In genomic region chr8:71385212-71385835, GRCm38 (mm10) we compare ENCODE assay signal across 17 mouse cellular contexts. TPM values are rescaled to one million over a fixed set of nuclear protein-coding genes. Genes with fewer than 3 reads are reported as not detected.
A peak's percentile ranks its signal among the peaks of the same experiment; 100 is the strongest.
DNase-seq lines count a peak whose midpoint lies in the region; ATAC-seq and TF ChIP-seq lines count a peak whose summit lies in the region.
"Had no signal": no experiment of that assay in that cellular context is flagged by ENCODE, and none has a peak within 500 bp of the region (broad histone marks: within the 10 kb centered on the region; RNA-seq: fewer than 3 reads in every experiment).

No protein-coding gene starts in this region.

- H3K9ac ChIP-seq in intestine, postnatal 0 days (ENCODE audit: low read depth, low read length): no peak overlapping the region
- H3K9ac ChIP-seq in intestine, embryonic 16.5 days (ENCODE audit: low read depth, low read length): no peak overlapping the region
- H3K9ac ChIP-seq in midbrain, embryonic 14.5 days (replicated peaks; ENCODE audit: low read length): no peak overlapping the region
- no peak overlapping the region for H3K9ac ChIP-seq in MEL (ENCODE audit: control insufficient read depth, low read depth, low read length, poor library complexity, severe bottlenecking)
- H3K9ac ChIP-seq: intestine, embryonic 15.5 days; lung, embryonic 15.5 days had no signal

- WGBS in intestine, postnatal 0 days: 70% methylated on average over 12 of the region's 12 CpGs
- 64% methylated on average over 12 of the region's 12 CpGs for WGBS in intestine, embryonic 16.5 days
- WGBS in midbrain, embryonic 10.5 days: 71% methylated on average over 12 of the region's 12 CpGs
- 80% methylated on average over 12 of the region's 12 CpGs for WGBS in midbrain, embryonic 14.5 days
- 80% methylated on average over 12 of the region's 12 CpGs for WGBS in small intestine, adult 2 months
- 72% methylated on average over 12 of the region's 12 CpGs for WGBS in lung, adult 2 months

- peak; percentile 56 for TF ChIP-seq CTCF in intestine, postnatal 0 days (IDR thresholded peaks at IDR 0.05; ENCODE audit: low read depth)
- peak; percentile 24 to 61 (median 41); a peak in 5 of 6 replicates for TF ChIP-seq CTCF in MEL (IDR thresholded peaks at IDR 0.05 in 2 of 3, conservative IDR thresholded peaks at IDR 0.05 in 1 of 3; ENCODE audit: control insufficient read depth in 1 of 3, insufficient read depth in 1 of 3, low read depth in 2 of 3, low read length in 3 of 3, poor library complexity in 1 of 3, severe bottlenecking in 1 of 3)
- peak; percentile 44; the same call in 1 of the 2 replicates for TF ChIP-seq CTCF in small intestine, adult 2 months (IDR thresholded peaks at IDR 0.05; ENCODE audit: extremely low read depth, insufficient read length, insufficient replicate concordance, low read depth, low read length)
- TF ChIP-seq CTCF in lung, adult 2 months (IDR thresholded peaks at IDR 0.05; ENCODE audit: insufficient read depth, low read length): no peak

- TF ChIP-seq EP300 in MEL (IDR thresholded peaks at IDR 0.05; ENCODE audit: low read depth in 1 of 2, low read length in 2 of 2): no peak

- no peaks in the 10 kb centered on the region for H3K9me3 ChIP-seq in intestine, postnatal 0 days (ENCODE audit: control insufficient read depth)
- no peaks in the 10 kb centered on the region for H3K9me3 ChIP-seq in intestine, embryonic 16.5 days (ENCODE audit: control insufficient read depth, low read length)
- no peaks in the 10 kb centered on the region for H3K9me3 ChIP-seq in midbrain, embryonic 10.5 days (replicated peaks)
- H3K9me3 ChIP-seq in midbrain, embryonic 14.5 days (ENCODE audit: control insufficient read depth, low read length): no peaks in the 10 kb centered on the region
- no peaks in the 10 kb centered on the region for H3K9me3 ChIP-seq in MEL (replicated peaks; ENCODE audit: insufficient read depth, low read length)
- H3K9me3 ChIP-seq: G1E; intestine, embryonic 15.5 days; lung, embryonic 15.5 days had no signal

- no peak for DNase-seq in midbrain, embryonic 10.5 days (ENCODE audit: low spot score)
- no peak for DNase-seq in midbrain, embryonic 14.5 days
- peak; percentile 46 for DNase-seq in MEL (ENCODE audit: low read depth, low spot score)
- no peak for DNase-seq in lung, adult 2 months
- DNase-seq in urinary bladder, adult 18-20 months (ENCODE audit: low spot score in 2 of 2): no peak
- DNase-seq: cerebellum, postnatal 36 days; gastrocnemius, postnatal 25 days; thymus, postnatal 36 days had no signal

- peak; percentile 32 for TF ChIP-seq RAD21 in MEL (IDR thresholded peaks at IDR 0.05; ENCODE audit: low read depth, low read length)

- no peaks in the 10 kb centered on the region for H3K36me3 ChIP-seq in intestine, postnatal 0 days (ENCODE audit: control insufficient read depth, insufficient read depth)
- no peaks in the 10 kb centered on the region for H3K36me3 ChIP-seq in intestine, embryonic 16.5 days (ENCODE audit: control insufficient read depth, insufficient read depth, low read length)
- no peaks in the 10 kb centered on the region for H3K36me3 ChIP-seq in midbrain, embryonic 10.5 days
- no peaks in the 10 kb centered on the region for H3K36me3 ChIP-seq in midbrain, embryonic 14.5 days (ENCODE audit: control insufficient read depth, insufficient read depth, low read length)
- peaks cover 0 to 2% of the 10 kb centered on the region in 2 experiments; a peak in 1 of 4 replicates for H3K36me3 ChIP-seq in MEL (ENCODE audit: control insufficient read depth in 1 of 2, insufficient read depth in 2 of 2, low read length in 2 of 2)
- H3K36me3 ChIP-seq in small intestine, adult 2 months (ENCODE audit: control insufficient read depth, insufficient read depth, low read length): no peaks in the 10 kb centered on the region
- H3K36me3 ChIP-seq: G1E; intestine, embryonic 15.5 days; lung, embryonic 15.5 days had no signal

- no peak overlapping the region for H3K4me3 ChIP-seq in intestine, postnatal 0 days (ENCODE audit: low read depth, low read length)
- H3K4me3 ChIP-seq in intestine, embryonic 16.5 days (ENCODE audit: low read length): no peak overlapping the region
- H3K4me3 ChIP-seq in midbrain, embryonic 10.5 days: peak overlapping the region; percentile 14; the same call in 1 of the 2 replicates
- no peak overlapping the region for H3K4me3 ChIP-seq in midbrain, embryonic 14.5 days (replicated peaks; ENCODE audit: low read depth, low read length)
- H3K4me3 ChIP-seq in MEL (ENCODE audit: control insufficient read depth in 1 of 2, insufficient read depth in 1 of 2, low read depth in 2 of 2, low read length in 2 of 2): no peak overlapping the region
- H3K4me3 ChIP-seq in small intestine, adult 2 months (ENCODE audit: low read depth, low read length): no peak overlapping the region
- no peak overlapping the region for H3K4me3 ChIP-seq in lung, adult 2 months (replicated peaks; ENCODE audit: extremely low read depth, low read depth, low read length)
- H3K4me3 ChIP-seq: intestine, embryonic 15.5 days; lung, embryonic 15.5 days had no signal

- H3K4me2 ChIP-seq in intestine, postnatal 0 days (replicated peaks; ENCODE audit: low read depth): no peak overlapping the region
- H3K4me2 ChIP-seq in intestine, embryonic 16.5 days (ENCODE audit: low read depth, low read length): no peak overlapping the region
- no peak overlapping the region for H3K4me2 ChIP-seq in midbrain, embryonic 14.5 days (ENCODE audit: low read length)
- H3K4me2 ChIP-seq: intestine, embryonic 15.5 days; lung, embryonic 15.5 days had no signal

- H3K4me1 ChIP-seq in intestine, postnatal 0 days (replicated peaks; ENCODE audit: control insufficient read depth, insufficient read depth, low read length): peaks cover 8% of the 10 kb centered on the region
- H3K4me1 ChIP-seq in intestine, embryonic 16.5 days (ENCODE audit: control insufficient read depth, insufficient read depth, low read length): peaks cover 18% of the 10 kb centered on the region; the same call in 1 of the 2 replicates
- H3K4me1 ChIP-seq in midbrain, embryonic 10.5 days: peaks cover 49% of the 10 kb centered on the region
- H3K4me1 ChIP-seq in midbrain, embryonic 14.5 days (ENCODE audit: control insufficient read depth, insufficient read depth, low read length): peaks cover 25% of the 10 kb centered on the region
- H3K4me1 ChIP-seq in MEL (ENCODE audit: control insufficient read depth in 1 of 2, insufficient read depth in 2 of 2, low read length in 2 of 2): peaks cover 0 to 12% of the 10 kb centered on the region in 2 experiments; a peak in 3 of 4 replicates
- peaks cover 17% of the 10 kb centered on the region for H3K4me1 ChIP-seq in small intestine, adult 2 months (ENCODE audit: control insufficient read depth, insufficient read depth, insufficient read length, low read length)
- H3K4me1 ChIP-seq in lung, adult 2 months (ENCODE audit: control insufficient read depth, insufficient read depth, low read length): peaks cover 15% of the 10 kb centered on the region

- peaks cover 10% of the 10 kb centered on the region for H3K79me2 ChIP-seq in MEL (ENCODE audit: control insufficient read depth, insufficient read depth, low read length, poor library complexity)

- TF ChIP-seq POLR2A in MEL (IDR thresholded peaks at IDR 0.05; ENCODE audit: control insufficient read depth in 1 of 2, insufficient read depth in 1 of 2, low read depth in 1 of 2, low read length in 2 of 2, poor library complexity in 1 of 2): no peak
- TF ChIP-seq POLR2A in small intestine, adult 2 months (IDR thresholded peaks at IDR 0.05; ENCODE audit: low read depth, low read length): no peak
- no peak for TF ChIP-seq POLR2A in lung, adult 2 months (IDR thresholded peaks at IDR 0.05; ENCODE audit: borderline replicate concordance, extremely low read depth, low read depth, low read length)

- no peak overlapping the region for H3K27ac ChIP-seq in intestine, postnatal 0 days (ENCODE audit: low read depth, low read length)
- H3K27ac ChIP-seq in intestine, embryonic 16.5 days (ENCODE audit: low read length): no peak overlapping the region
- peak overlapping the region; percentile 99 for H3K27ac ChIP-seq in midbrain, embryonic 10.5 days (replicated peaks)
- H3K27ac ChIP-seq in midbrain, embryonic 14.5 days (replicated peaks; ENCODE audit: low read depth, low read length): no peak overlapping the region
- H3K27ac ChIP-seq in MEL (ENCODE audit: control insufficient read depth, low read depth, low read length): no peak overlapping the region
- H3K27ac ChIP-seq in small intestine, adult 2 months (ENCODE audit: insufficient read depth, low read depth, low read length): no peak overlapping the region
- H3K27ac ChIP-seq: intestine, embryonic 15.5 days; lung, embryonic 15.5 days had no signal

- H3K27me3 ChIP-seq in intestine, postnatal 0 days (replicated peaks; ENCODE audit: control insufficient read depth, insufficient read depth, low read length): no peaks in the 10 kb centered on the region
- no peaks in the 10 kb centered on the region for H3K27me3 ChIP-seq in intestine, embryonic 16.5 days (replicated peaks; ENCODE audit: control insufficient read depth, insufficient read depth, low read length)
- no peaks in the 10 kb centered on the region for H3K27me3 ChIP-seq in midbrain, embryonic 10.5 days (ENCODE audit: low read depth, poor library complexity, severe bottlenecking)
- H3K27me3 ChIP-seq in midbrain, embryonic 14.5 days (ENCODE audit: control insufficient read depth, insufficient read depth, low read length): no peaks in the 10 kb centered on the region
- no peaks in the 10 kb centered on the region for H3K27me3 ChIP-seq in MEL (ENCODE audit: control insufficient read depth in 1 of 2, insufficient read depth in 2 of 2, low read length in 2 of 2)
- no peaks in the 10 kb centered on the region for H3K27me3 ChIP-seq in small intestine, adult 2 months (ENCODE audit: control insufficient read depth, insufficient read depth, low read length)
- H3K27me3 ChIP-seq: intestine, embryonic 15.5 days; lung, embryonic 15.5 days had no signal

- ATAC-seq in intestine, postnatal 0 days: no peak
- no peak for ATAC-seq in intestine, embryonic 16.5 days
- no peak for ATAC-seq in midbrain, embryonic 14.5 days (ENCODE audit: low FRiP score, low TSS enrichment)
- ATAC-seq: activated CD4-positive, CD25-positive, alpha-beta regulatory T cell, adult 4 months; intestine, embryonic 15.5 days had no signal

RNA-seq across cellular contexts. Expression of gene Nr2f6, which starts 3.6 kb away (rescaled TPM):
- 58.3 and 58.5 TPM in 2 replicates for polyA plus RNA-seq in intestine, postnatal 0 days (2015; fragmentation: Nextera tagmentation; extraction: Ambion mirVana)
- polyA plus RNA-seq in intestine, embryonic 16.5 days (2015; fragmentation: Nextera tagmentation; extraction: Ambion mirVana): 35.8 and 51.1 TPM in 2 replicates
- polyA plus RNA-seq in midbrain, embryonic 10.5 days (2016; fragmentation: Nextera tagmentation; extraction: Ambion mirVana): 74.7 and 110 TPM in 2 replicates
- polyA plus RNA-seq in midbrain, embryonic 14.5 days (2014; fragmentation: Nextera tagmentation; extraction: Ambion mirVana): 24.9 and 29.4 TPM in 2 replicates
- 29.6 and 30.5 TPM in 2 replicates for total RNA-seq in MEL (2012; rRNA removed)
- 10 to 100 TPM in 1 of 2 experiments, not detected in 1; 48.3 TPM for polyA plus RNA-seq in MEL (2012; ENCODE audit: insufficient read depth in 1 of 2, insufficient read length in 2 of 2, low read depth in 1 of 2, low replicate concordance in 2 of 2, missing spikeins in 1 of 2)
- 233 and 448 TPM in 2 replicates for polyA plus RNA-seq in small intestine, adult 2 months (2012; rRNA removed)
- 133 and 205 TPM in 2 replicates for polyA plus RNA-seq in lung, adult 2 months (2012; rRNA removed)

RNA-seq across cellular contexts. Expression of gene Ushbp1, which starts 10.3 kb away (rescaled TPM):
- 4.1 and 4.9 TPM in 2 replicates for polyA plus RNA-seq in intestine, postnatal 0 days (2015; fragmentation: Nextera tagmentation; extraction: Ambion mirVana)
- polyA plus RNA-seq in intestine, embryonic 16.5 days (2015; fragmentation: Nextera tagmentation; extraction: Ambion mirVana): 10.8 and 10.9 TPM in 2 replicates
- polyA plus RNA-seq in midbrain, embryonic 10.5 days (2016; fragmentation: Nextera tagmentation; extraction: Ambion mirVana): 5.0 and 6.3 TPM in 2 replicates
- 3.5 and 5.7 TPM in 2 replicates for polyA plus RNA-seq in midbrain, embryonic 14.5 days (2014; fragmentation: Nextera tagmentation; extraction: Ambion mirVana)
- 0.04 TPM in 1 of 2 replicates, not detected in the other for total RNA-seq in MEL (2012; rRNA removed)
- polyA plus RNA-seq in MEL (2012; ENCODE audit: insufficient read depth in 1 of 2, insufficient read length in 2 of 2, low read depth in 1 of 2, low replicate concordance in 2 of 2, missing spikeins in 1 of 2): under 1 TPM in 1 of 2 experiments, not detected in 1; 0.07 TPM
- 5.8 and 7.8 TPM in 2 replicates for polyA plus RNA-seq in small intestine, adult 2 months (2012; rRNA removed)
- 155 and 170 TPM in 2 replicates for polyA plus RNA-seq in lung, adult 2 months (2012; rRNA removed)
- total RNA-seq: hematopoietic stem cell, adult 5-6 weeks; megakaryocyte-erythroid progenitor cell, adult 5-6 weeks had no signal

RNA-seq across cellular contexts. Expression of gene Babam1, which starts 11.3 kb away (rescaled TPM):
- polyA plus RNA-seq in intestine, postnatal 0 days (2015; fragmentation: Nextera tagmentation; extraction: Ambion mirVana): 66.8 and 68.6 TPM in 2 replicates
- polyA plus RNA-seq in intestine, embryonic 16.5 days (2015; fragmentation: Nextera tagmentation; extraction: Ambion mirVana): 84.7 and 86.9 TPM in 2 replicates
- 112 TPM in 2 replicates for polyA plus RNA-seq in midbrain, embryonic 10.5 days (2016; fragmentation: Nextera tagmentation; extraction: Ambion mirVana)
- polyA plus RNA-seq in midbrain, embryonic 14.5 days (2014; fragmentation: Nextera tagmentation; extraction: Ambion mirVana): 78.3 and 88.4 TPM in 2 replicates
- total RNA-seq in MEL (2012; rRNA removed): 54.5 and 59.6 TPM in 2 replicates
- 100 to 1,000 TPM in 1 of 2 experiments, not detected in 1; 132 TPM for polyA plus RNA-seq in MEL (2012; ENCODE audit: insufficient read depth in 1 of 2, insufficient read length in 2 of 2, low read depth in 1 of 2, low replicate concordance in 2 of 2, missing spikeins in 1 of 2)
- polyA plus RNA-seq in small intestine, adult 2 months (2012; rRNA removed): 64.5 and 119 TPM in 2 replicates
- polyA plus RNA-seq in lung, adult 2 months (2012; rRNA removed): 120 and 145 TPM in 2 replicates

RNA-seq across cellular contexts. Expression of gene Ocel1, which starts 14.2 kb away (rescaled TPM):
- 20.0 and 20.5 TPM in 2 replicates for polyA plus RNA-seq in intestine, postnatal 0 days (2015; fragmentation: Nextera tagmentation; extraction: Ambion mirVana)
- polyA plus RNA-seq in intestine, embryonic 16.5 days (2015; fragmentation: Nextera tagmentation; extraction: Ambion mirVana): 6.3 and 8.5 TPM in 2 replicates
- 4.9 and 6.1 TPM in 2 replicates for polyA plus RNA-seq in midbrain, embryonic 10.5 days (2016; fragmentation: Nextera tagmentation; extraction: Ambion mirVana)
- polyA plus RNA-seq in midbrain, embryonic 14.5 days (2014; fragmentation: Nextera tagmentation; extraction: Ambion mirVana): 4.2 and 4.3 TPM in 2 replicates
- total RNA-seq in MEL (2012; rRNA removed): 14.1 and 18.3 TPM in 2 replicates
- 10 to 100 TPM in 1 of 2 experiments, not detected in 1; 16.2 TPM for polyA plus RNA-seq in MEL (2012; ENCODE audit: insufficient read depth in 1 of 2, insufficient read length in 2 of 2, low read depth in 1 of 2, low replicate concordance in 2 of 2, missing spikeins in 1 of 2)
- 19.7 and 70.3 TPM in 2 replicates for polyA plus RNA-seq in small intestine, adult 2 months (2012; rRNA removed)
- 16.9 and 21.1 TPM in 2 replicates for polyA plus RNA-seq in lung, adult 2 months (2012; rRNA removed)

RNA-seq across cellular contexts. Expression of gene Use1, which starts 18.7 kb away (rescaled TPM):
- polyA plus RNA-seq in intestine, postnatal 0 days (2015; fragmentation: Nextera tagmentation; extraction: Ambion mirVana): 98.4 and 106 TPM in 2 replicates
- polyA plus RNA-seq in intestine, embryonic 16.5 days (2015; fragmentation: Nextera tagmentation; extraction: Ambion mirVana): 89.5 and 95.8 TPM in 2 replicates
- polyA plus RNA-seq in midbrain, embryonic 10.5 days (2016; fragmentation: Nextera tagmentation; extraction: Ambion mirVana): 68.5 and 74.3 TPM in 2 replicates
- polyA plus RNA-seq in midbrain, embryonic 14.5 days (2014; fragmentation: Nextera tagmentation; extraction: Ambion mirVana): 121 TPM in 2 replicates
- total RNA-seq in MEL (2012; rRNA removed): 91.9 and 107 TPM in 2 replicates
- 100 to 1,000 TPM in 1 of 2 experiments, not detected in 1; 117 TPM for polyA plus RNA-seq in MEL (2012; ENCODE audit: insufficient read depth in 1 of 2, insufficient read length in 2 of 2, low read depth in 1 of 2, low replicate concordance in 2 of 2, missing spikeins in 1 of 2)
- polyA plus RNA-seq in small intestine, adult 2 months (2012; rRNA removed): 63.7 and 101 TPM in 2 replicates
- 111 and 121 TPM in 2 replicates for polyA plus RNA-seq in lung, adult 2 months (2012; rRNA removed)

Comparison
In these comparisons a context has a peak if more than half of its experiments do, and no peak if none do; other contexts are left out.
1. RNA of gene Ushbp1, which starts 10.3 kb away (polyA plus RNA-seq): 155 to 170 TPM in lung, adult 2 months; 10.8 to 10.9 TPM in intestine, embryonic 16.5 days, 5.8 to 7.8 TPM in small intestine, adult 2 months, 3.5 to 5.7 TPM in midbrain, embryonic 14.5 days, 5.0 to 6.3 TPM in midbrain, embryonic 10.5 days, 4.1 to 4.9 TPM in intestine, postnatal 0 days and 0.07 TPM in MEL; every median in the first group is over 10 times any median in the second.